Mouse (Mus musculus) hindbrain, embryonic 11.5 days (tissue): ENCODE measurements at regions not wholly inside any gene's neighbourhood (a gene's known extent, or its start where the extent isn't known, plus 50 kb on each side); places are given as distances from the start of the nearest gene placed in this dataset.

Source experiments
- ATAC-seq: fragments of 200-750 bp; cut with Nextera tagmentation; 2 replicates; pipeline ENCODE4 v1.8.0; 2017; ENCODE audit warnings: mild to moderate bottlenecking, moderate TSS enrichment, moderate library complexity; ENCODE audit not compliant: low FRiP score
- DNase-seq: peaks from one replicate; pipeline ENCODE4 v3.0.0-alpha.2; 2015; ENCODE audit warnings: low spot score
- H3K27ac ChIP-seq: fragments of 300-500 bp; sonication (generic); 2 replicates; pipeline ENCODE4 v1.5.1; 2014; ENCODE audit warnings: mild to moderate bottlenecking, low read depth, low read length
- H3K27me3 ChIP-seq: fragments of 300-500 bp; sonication (generic); 2 replicates; pipeline ENCODE4 v1.6.1; 2014; ENCODE audit warnings: mild to moderate bottlenecking, low read length, moderate library complexity, mixed read lengths; ENCODE audit not compliant: control insufficient read depth, insufficient read depth
- H3K36me3 ChIP-seq: fragments of 300-500 bp; sonication (generic); 2 replicates; pipeline ENCODE4 v1.6.1; 2014; ENCODE audit warnings: mild to moderate bottlenecking, low read length, moderate library complexity, mixed read lengths; ENCODE audit not compliant: control insufficient read depth, insufficient read depth
- H3K4me1 ChIP-seq: fragments of 300-500 bp; sonication (generic); replicated peaks from 2 replicates; pipeline ENCODE4 v1.6.1; 2014; ENCODE audit warnings: low read length, mixed read lengths; ENCODE audit not compliant: control insufficient read depth, insufficient read depth
- H3K4me2 ChIP-seq: fragments of 300-500 bp; sonication (generic); replicated peaks from 2 replicates; pipeline ENCODE4 v1.6.1; 2014; ENCODE audit warnings: mild to moderate bottlenecking, low read depth, low read length
- H3K4me3 ChIP-seq: fragments of 300-500 bp; sonication (generic); 2 replicates; pipeline ENCODE4 v1.5.1; 2014; ENCODE audit warnings: low read depth, low read length
- H3K9ac ChIP-seq: fragments of 300-500 bp; sonication (generic); 2 replicates; pipeline ENCODE4 v1.6.1; 2014; ENCODE audit warnings: low read depth, low read length
- H3K9me3 ChIP-seq: fragments of 300-500 bp; sonication (generic); 2 replicates; pipeline ENCODE4 v1.6.1; 2016; ENCODE audit warnings: low read length; ENCODE audit not compliant: control insufficient read depth
- WGBS: fragments of 180-500 bp; shearing (Covaris S2); extraction: QIAGEN DNeasy Blood & Tissue Kit; methylation state at CpG from one replicate; pipeline ENCODE4 v1.1.7; 2014; 5-methylcytosine and 5-hydroxymethylcytosine counted together

GRCm38 (mm10) chr10:8088321-8088720, 132.3 kb upstream of the Tab2 start:
- WGBS: 85% methylated on average over 3 of the region's 3 CpGs
- no peaks in the 10 kb centered on the region for H3K9me3 ChIP-seq
- no peaks in the 10 kb centered on the region for H3K27me3 ChIP-seq
- no peaks in the 10 kb centered on the region for H3K36me3 ChIP-seq
- no peak overlapping the region for H3K4me3 ChIP-seq
- ATAC-seq: no peak
- H3K4me2 ChIP-seq: no peak overlapping the region
- no peak overlapping the region for H3K27ac ChIP-seq
- no peak overlapping the region for H3K9ac ChIP-seq
- DNase-seq: no peak
- H3K4me1 ChIP-seq: peaks cover 2% of the 10 kb centered on the region; the same call in 1 of the 2 replicates

GRCm38 (mm10) chr10:8087106-8087505, 131.1 kb upstream of the Tab2 start:
- no peak for ATAC-seq
- Histone ChIP-seq H3K27me3 (no peaks in the 10 kb centered on the region), H3K4me2 (no peak overlapping the region), H3K27ac (no peak overlapping the region), H3K9ac (no peak overlapping the region), H3K9me3 (no peaks in the 10 kb centered on the region), H3K4me3 (no peak overlapping the region), H3K4me1 (peaks cover 2% of the 10 kb centered on the region; the same call in 1 of the 2 replicates), H3K36me3 (no peaks in the 10 kb centered on the region)
- DNase-seq: no peak
- 46% methylated on average over 2 of the region's 2 CpGs for WGBS

DNA sequence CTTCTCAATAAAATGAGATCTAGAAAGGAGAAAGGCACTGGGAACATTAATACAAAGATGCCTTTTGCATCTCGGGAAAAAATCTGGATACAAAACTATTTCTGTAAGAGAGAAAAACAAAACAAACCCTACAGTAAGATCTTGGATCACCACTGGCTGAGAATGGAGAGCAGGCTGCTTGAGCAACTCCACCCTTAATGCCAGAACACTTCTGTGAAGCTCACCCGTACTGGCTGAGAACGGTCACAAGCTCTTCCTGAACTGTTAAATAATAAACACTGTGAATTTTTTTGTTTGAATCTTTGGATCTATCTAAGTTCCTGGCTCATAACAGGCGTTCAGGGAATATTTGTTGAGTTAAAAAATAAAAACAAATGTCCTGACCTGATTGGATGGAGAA, 130.4 kb upstream of the Tab2 start:
- H3K27ac ChIP-seq: no peak overlapping the region
- ATAC-seq: no peak
- peaks cover 2% of the 10 kb centered on the region; the same call in 1 of the 2 replicates for H3K4me1 ChIP-seq
- no peaks in the 10 kb centered on the region for H3K27me3 ChIP-seq
- no peaks in the 10 kb centered on the region for H3K9me3 ChIP-seq
- no peak overlapping the region for H3K4me2 ChIP-seq
- no peaks in the 10 kb centered on the region for H3K36me3 ChIP-seq
- no peak for DNase-seq
- 85% methylated on average over 4 of the region's 4 CpGs for WGBS
- no peak overlapping the region for H3K4me3 ChIP-seq
- H3K9ac ChIP-seq: no peak overlapping the region

DNA sequence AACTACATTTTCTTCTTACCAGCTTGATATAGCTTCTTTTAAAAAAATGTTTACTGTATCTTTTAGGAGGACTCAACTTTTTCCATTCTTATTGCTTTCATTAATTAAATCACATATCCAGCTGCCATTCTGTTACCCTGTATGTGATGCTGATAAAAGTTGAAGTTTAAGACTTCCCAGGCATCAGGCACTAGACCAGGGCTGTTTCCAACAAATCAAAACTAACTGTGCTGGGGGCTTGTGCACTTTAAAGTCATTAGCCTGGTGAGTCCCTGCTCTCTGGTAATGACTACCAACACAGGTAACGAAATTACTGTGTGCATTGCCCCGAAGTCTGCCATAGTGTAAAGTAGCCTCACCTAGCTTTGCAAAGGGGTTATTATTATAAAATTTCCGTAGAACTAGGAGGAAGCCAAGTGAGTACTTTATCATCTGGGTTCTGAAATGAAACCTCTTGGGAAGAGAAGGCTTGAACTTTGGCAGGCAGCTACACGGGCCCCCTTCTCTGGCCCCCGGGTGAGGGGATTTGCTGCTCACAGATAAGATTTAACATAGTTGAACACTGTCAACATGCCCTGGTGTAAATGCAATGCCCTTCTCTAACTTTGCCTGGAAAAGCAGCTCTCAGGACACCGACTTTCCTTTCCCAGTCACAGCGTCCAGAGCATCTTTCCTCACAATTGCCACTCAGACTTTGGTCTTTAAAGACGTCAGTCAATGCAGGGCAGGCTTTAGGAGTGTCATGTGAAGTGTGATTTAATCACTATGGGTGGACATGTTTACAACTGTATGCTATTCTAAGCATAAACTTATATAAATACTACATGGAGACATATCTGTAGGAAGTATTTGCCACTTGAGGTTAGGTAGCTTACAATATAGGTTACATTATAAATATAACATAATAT, 122.1 kb upstream of the Tab2 start:
- no peak for DNase-seq
- WGBS: 77% methylated on average over 8 of the region's 8 CpGs
- no peak for ATAC-seq
- Histone ChIP-seq H3K4me2 (no peak overlapping the region), H3K27me3 (no peaks in the 10 kb centered on the region), H3K9ac (no peak overlapping the region), H3K36me3 (no peaks in the 10 kb centered on the region), H3K4me3 (no peak overlapping the region), H3K27ac (no peak overlapping the region), H3K9me3 (no peaks in the 10 kb centered on the region), H3K4me1 (no peaks in the 10 kb centered on the region)

GRCm38 (mm10) chr10:8072463-8072862, 116.4 kb upstream of the Tab2 start:
- H3K27ac ChIP-seq: no peak overlapping the region
- 82% methylated on average over 1 of the region's 1 CpGs for WGBS
- no peak overlapping the region for H3K4me2 ChIP-seq
- H3K4me1 ChIP-seq: no peaks in the 10 kb centered on the region
- H3K36me3 ChIP-seq: no peaks in the 10 kb centered on the region
- H3K9ac ChIP-seq: no peak overlapping the region
- H3K27me3 ChIP-seq: no peaks in the 10 kb centered on the region
- no peak overlapping the region for H3K4me3 ChIP-seq
- ATAC-seq (no peak), DNase-seq (no peak)
- H3K9me3 ChIP-seq: no peaks in the 10 kb centered on the region

DNA sequence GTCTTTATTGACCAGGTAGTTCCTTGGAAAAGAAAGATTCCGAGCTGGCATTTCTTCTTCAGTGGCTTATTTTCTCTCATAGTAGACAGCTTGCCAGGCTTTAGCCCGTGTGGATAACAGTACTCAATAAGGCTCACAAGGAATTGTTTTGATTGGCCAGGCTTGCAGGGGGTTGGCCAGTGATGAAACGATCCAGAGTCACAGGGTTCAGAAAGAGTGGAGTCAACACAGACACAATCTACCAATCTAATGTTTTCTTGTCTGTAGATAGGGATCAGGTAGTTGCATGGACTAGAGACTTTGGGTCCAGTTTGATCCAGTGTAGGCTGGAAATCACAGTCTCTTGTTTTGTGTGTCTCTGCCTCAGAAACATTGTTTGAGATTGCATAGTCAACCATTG, 115.8 kb upstream of the Tab2 start:
- DNase-seq: no peak
- H3K36me3 ChIP-seq: no peaks in the 10 kb centered on the region
- no peaks in the 10 kb centered on the region for H3K27me3 ChIP-seq
- 75% methylated on average over 3 of the region's 3 CpGs for WGBS
- H3K9me3 ChIP-seq: no peaks in the 10 kb centered on the region
- H3K4me3 ChIP-seq: no peak overlapping the region
- no peak overlapping the region for H3K27ac ChIP-seq
- H3K4me2 ChIP-seq: no peak overlapping the region
- H3K4me1 ChIP-seq: no peaks in the 10 kb centered on the region
- H3K9ac ChIP-seq: no peak overlapping the region
- no peak for ATAC-seq

- DNase-seq (no peak), ATAC-seq (no peak)
- H3K9ac ChIP-seq: no peak overlapping the region
- no peak overlapping the region for H3K27ac ChIP-seq
- no peaks in the 10 kb centered on the region for H3K9me3 ChIP-seq
- H3K4me1 ChIP-seq: no peaks in the 10 kb centered on the region
- 65% methylated on average over 2 of the region's 2 CpGs for WGBS
- H3K4me3 ChIP-seq: no peak overlapping the region
- H3K4me2 ChIP-seq: no peak overlapping the region
- H3K36me3 ChIP-seq: no peaks in the 10 kb centered on the region
- H3K27me3 ChIP-seq: no peaks in the 10 kb centered on the region
Observed at GRCm38 (mm10) chr10:8070472-8070871, 114.4 kb upstream of the Tab2 start.

DNA sequence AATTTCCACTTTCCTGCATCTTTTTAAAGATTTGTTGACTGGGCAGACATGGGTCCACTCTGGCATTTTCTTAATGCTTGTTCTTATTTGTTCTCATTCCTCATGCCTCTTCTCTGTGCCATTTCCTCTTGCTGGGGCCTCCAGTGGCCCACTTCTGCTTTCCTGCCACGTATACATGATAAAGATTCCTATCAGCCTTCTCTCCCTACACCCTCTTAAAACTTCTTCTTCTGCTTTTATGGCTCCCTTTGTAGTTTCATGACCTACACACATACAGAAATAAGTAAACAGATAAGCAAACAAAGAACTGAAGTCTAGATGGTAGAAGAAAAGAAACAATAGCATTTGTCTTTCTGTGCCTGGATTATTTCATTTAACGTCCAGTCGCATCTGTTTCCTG, 110.9 kb upstream of the Tab2 start:
- H3K4me1 ChIP-seq: no peaks in the 10 kb centered on the region
- H3K9me3 ChIP-seq: no peaks in the 10 kb centered on the region
- H3K4me3 ChIP-seq: no peak overlapping the region
- H3K9ac ChIP-seq: no peak overlapping the region
- no peaks in the 10 kb centered on the region for H3K36me3 ChIP-seq
- H3K27me3 ChIP-seq: no peaks in the 10 kb centered on the region
- no peak overlapping the region for H3K27ac ChIP-seq
- H3K4me2 ChIP-seq: no peak overlapping the region
- ATAC-seq (no peak), DNase-seq (no peak)
- 91% methylated on average over 3 of the region's 3 CpGs for WGBS

DNA sequence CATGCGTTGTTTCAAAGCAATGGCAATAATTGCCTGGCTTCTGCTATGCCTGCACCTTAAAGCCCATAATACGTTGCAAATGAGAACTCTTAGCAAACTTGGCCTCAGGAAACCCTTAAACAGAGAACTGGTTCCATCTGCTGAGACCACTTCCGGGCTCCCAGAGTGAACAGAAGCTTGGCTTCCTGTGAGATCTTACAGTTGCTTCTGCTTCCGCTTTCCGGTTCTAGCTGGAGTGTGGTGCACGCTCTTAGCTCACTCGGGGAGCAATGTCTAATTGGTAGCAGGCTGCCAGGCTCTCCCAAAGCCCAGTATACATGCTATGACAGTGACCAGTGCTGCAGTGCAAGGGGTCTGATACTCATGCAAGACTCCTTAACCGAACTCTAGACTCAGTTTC, 109.7 kb upstream of the Tab2 start:
- WGBS: 90% methylated on average over 8 of the region's 8 CpGs
- no peaks in the 10 kb centered on the region for H3K36me3 ChIP-seq
- no peaks in the 10 kb centered on the region for H3K4me1 ChIP-seq
- H3K9ac ChIP-seq: no peak overlapping the region
- H3K27me3 ChIP-seq: no peaks in the 10 kb centered on the region
- H3K4me2 ChIP-seq: no peak overlapping the region
- no peaks in the 10 kb centered on the region for H3K9me3 ChIP-seq
- no peak overlapping the region for H3K27ac ChIP-seq
- DNase-seq (no peak), ATAC-seq (no peak)
- H3K4me3 ChIP-seq: no peak overlapping the region
